Mouse (Mus musculus) heart, adult 2 months (tissue): ENCODE measurements at regions not wholly inside any gene's neighbourhood (a gene's known extent, or its start where the extent isn't known, plus 50 kb on each side); places are given as distances from the start of the nearest gene placed in this dataset.

Experiments used
- CTCF ChIP-seq: fragments of 200-600 bp; IDR thresholded peaks from 2 replicates; pipeline ENCODE4 v1.8.1; 2022; ENCODE audit warnings: antibody characterized with exemption, mild to moderate bottlenecking, moderate library complexity
- EP300 ChIP-seq: fragments of 200-500 bp; IDR thresholded peaks from 2 replicates; pipeline ENCODE4 v1.6.1; 2011; ENCODE audit warnings: low read depth, low read length, control low read depth; ENCODE audit not compliant: insufficient read depth
- POLR2A ChIP-seq: fragments of 200-500 bp; IDR thresholded peaks from 2 replicates; pipeline ENCODE4 v1.6.1; 2011; ENCODE audit warnings: mild to moderate bottlenecking, low read depth, low read length, control low read depth; ENCODE audit not compliant: insufficient read depth

DNA sequence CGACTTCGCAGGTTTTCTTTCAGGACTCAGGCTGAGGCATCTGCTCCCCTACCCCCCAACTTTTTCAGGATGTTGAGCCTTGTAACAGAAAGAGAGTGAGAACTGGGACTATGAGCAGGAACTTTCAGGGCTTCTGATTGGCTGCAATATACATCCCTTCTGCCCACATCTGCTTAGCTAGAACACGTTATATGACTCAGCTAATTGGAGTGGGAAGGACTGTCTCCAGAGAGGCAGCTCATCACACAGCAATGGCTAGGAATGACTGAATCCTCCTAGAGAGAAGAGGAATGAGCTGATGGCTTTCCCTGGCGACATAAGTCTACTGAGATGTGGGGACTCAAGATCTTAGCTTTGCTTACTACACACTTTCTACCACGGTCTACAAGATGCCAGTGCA is 208.8 kb downstream of the Pdcd6ip start:
- TF ChIP-seq CTCF (no peak), POLR2A (no peak), EP300 (no peak)
